Mouse (Mus musculus) ES-Bruce4 (cell line): Measurements from ENCODE around the gene Gigyf2. TPM values are rescaled to one million over a fixed set of nuclear protein-coding genes. Genes with fewer than 3 reads are reported as not detected.

Experiments
- H3K27ac ChIP-seq: 2 replicates; pipeline ENCODE4 v1.5.1; 2012; ENCODE audit warnings: low read length, inconsistent platforms; ENCODE audit not compliant: insufficient read depth
- H3K27me3 ChIP-seq: 2 replicates; pipeline ENCODE4 v1.6.1; 2012; ENCODE audit warnings: mild to moderate bottlenecking, low read length, inconsistent platforms; ENCODE audit not compliant: control insufficient read depth, poor library complexity, insufficient read depth, severe bottlenecking
- H3K36me3 ChIP-seq: 2 replicates; pipeline ENCODE4 v1.6.1; 2012; ENCODE audit warnings: inconsistent platforms, mild to moderate bottlenecking, low read length, moderate library complexity; ENCODE audit not compliant: control insufficient read depth, poor library complexity, insufficient read depth, severe bottlenecking
- H3K4me1 ChIP-seq: one replicate; pipeline ENCODE4 v1.8.1; 2011; ENCODE audit warnings: low read length; ENCODE audit not compliant: control insufficient read depth, insufficient read depth
- H3K4me3 ChIP-seq: 2 replicates; pipeline ENCODE4 v1.5.1; 2011; ENCODE audit warnings: low read depth, mild to moderate bottlenecking, low read length
- H3K9ac ChIP-seq: 2 replicates; pipeline ENCODE4 v1.6.1; 2012; ENCODE audit warnings: low read depth, mild to moderate bottlenecking, inconsistent platforms; ENCODE audit not compliant: poor library complexity, severe bottlenecking
- H3K9me3 ChIP-seq: replicated peaks from 2 replicates; pipeline ENCODE4 v1.6.1; 2012; ENCODE audit warnings: mild to moderate bottlenecking, low read length, inconsistent platforms; ENCODE audit not compliant: control insufficient read depth, poor library complexity, insufficient read depth, severe bottlenecking
- CTCF ChIP-seq: IDR thresholded peaks from one replicate; pipeline ENCODE4 v1.8.1; 2011; ENCODE audit warnings: low read depth, low read length
- EP300 ChIP-seq: IDR thresholded peaks from 2 replicates; pipeline ENCODE4 v1.6.1; 2011; ENCODE audit warnings: low read depth, low read length; ENCODE audit not compliant: insufficient read depth
- POLR2A ChIP-seq: IDR thresholded peaks from one replicate; pipeline ENCODE4 v1.8.1; 2011; ENCODE audit warnings: low read length; ENCODE audit not compliant: insufficient read depth
- polyA plus RNA-seq: library from polyadenylated mRNA; stranded (reverse); fragments of >200 nt; gene quantifications from 2 replicates; pipeline ENCODE4 v1.2.4, GENCODE M21; 2011; ENCODE audit warnings: low read depth; ENCODE audit not compliant: missing spikeins, insufficient read depth, insufficient read length

Gene Gigyf2
- polyA plus RNA-seq, 1 experiment, result 207 TPM

GRCm38 (mm10) chr1:87486386-87486785 is 159.6 kb downstream of the Gigyf2 start:
- H3K9me3 ChIP-seq, result no peaks in the 10 kb centered on the region
- H3K9ac ChIP-seq, result no peak overlapping the region
- H3K27ac ChIP-seq, result no peak overlapping the region
- no peaks in the 10 kb centered on the region for H3K36me3 ChIP-seq
- TF ChIP-seq EP300, result no peak
- H3K4me3 ChIP-seq, result no peak overlapping the region
- no peaks in the 10 kb centered on the region for H3K27me3 ChIP-seq
- H3K4me1 ChIP-seq, result no peaks in the 10 kb centered on the region

- TF ChIP-seq EP300 (no peak), POLR2A (no peak)
These were observed 165.5 kb downstream of the Gigyf2 start for GRCm38 (mm10) chr1:87492285-87492684.

GRCm38 (mm10) chr1:87493542-87493941 is 166.7 kb downstream of the Gigyf2 start:
- H3K9ac ChIP-seq, result no peak overlapping the region
- H3K4me3 ChIP-seq, result no peak overlapping the region
- H3K9me3 ChIP-seq, result no peaks in the 10 kb centered on the region
- H3K36me3 ChIP-seq, result no peaks in the 10 kb centered on the region
- no peaks in the 10 kb centered on the region for H3K4me1 ChIP-seq
- no peak overlapping the region for H3K27ac ChIP-seq
- H3K27me3 ChIP-seq, result no peaks in the 10 kb centered on the region
- TF ChIP-seq POLR2A (no peak), EP300 (no peak), CTCF (no peak)

More at GRCm38 (mm10) chr1:87492285-87492684, 165.5 kb downstream of the Gigyf2 start:
- no peak overlapping the region for H3K4me3 ChIP-seq
- no peak overlapping the region for H3K27ac ChIP-seq
- no peaks in the 10 kb centered on the region for H3K9me3 ChIP-seq
- H3K36me3 ChIP-seq, result no peaks in the 10 kb centered on the region
- no peaks in the 10 kb centered on the region for H3K27me3 ChIP-seq
- H3K9ac ChIP-seq, result no peak overlapping the region
- no peaks in the 10 kb centered on the region for H3K4me1 ChIP-seq

Other genes starting within 250 kb of the Gigyf2 start
- gene Alppl2, start 237.1 kb upstream of the Gigyf2 start, polyA plus RNA-seq, result not detected in 2 replicates
- gene Alpi, start 225.4 kb upstream of the Gigyf2 start, polyA plus RNA-seq, result not detected in 2 replicates
- not detected in 2 replicates for gene Akp3, start 202.0 kb upstream of the Gigyf2 start, polyA plus RNA-seq
- 0.37 and 2.2 TPM in 2 replicates for gene Ecel1, start 170.5 kb upstream of the Gigyf2 start, polyA plus RNA-seq
- gene Prss56, start 143.7 kb upstream of the Gigyf2 start, polyA plus RNA-seq, result 0.27 TPM in 1 of 2 replicates, not detected in the other
- gene Chrnd, start 136.4 kb upstream of the Gigyf2 start, polyA plus RNA-seq, result not detected in 2 replicates
- gene Chrng, start 122.3 kb upstream of the Gigyf2 start, polyA plus RNA-seq, result not detected in 2 replicates
- gene Eif4e2, start 113.1 kb upstream of the Gigyf2 start, polyA plus RNA-seq, result 191 and 201 TPM in 2 replicates
- 1.9 and 2.2 TPM in 2 replicates for gene Efhd1, start 62.6 kb upstream of the Gigyf2 start, polyA plus RNA-seq
- gene Kcnj13, start 67.7 kb downstream of the Gigyf2 start, polyA plus RNA-seq, result not detected in 2 replicates
- not detected in 2 replicates for gene Snorc, start 143.3 kb downstream of the Gigyf2 start, polyA plus RNA-seq
- gene Neu2, start 182.9 kb downstream of the Gigyf2 start, polyA plus RNA-seq, result not detected in 2 replicates
- 0.72 and 1.1 TPM in 2 replicates for gene Ngef, start 246.9 kb downstream of the Gigyf2 start, polyA plus RNA-seq